Mouse (Mus musculus) layer of hippocampus, adult 9-11 months (tissue): ENCODE measurements around the gene Slc22a17.
A peak's percentile ranks its signal among the peaks of the same experiment; 100 is the strongest.

Source experiments
- DNase-seq: peaks from one replicate; pipeline ENCODE4 v3.0.0; 2022

Gene Slc22a17

GRCm38 (mm10) chr14:54894296-54895151 lies 18.4 kb downstream of the Slc22a17 start:
- no peak for DNase-seq

- peak; percentile 100 for DNase-seq
These were observed 19.2 kb downstream of the Slc22a17 start for GRCm38 (mm10) chr14:54893651-54894181.

GRCm38 (mm10) chr14:54892200-54892599 lies 20.7 kb downstream of the Slc22a17 start, which contains the start of gene Pabpn1:
Pabpn1 (plus strand) TSS chr14:54892500.
- no peak for DNase-seq

DNA sequence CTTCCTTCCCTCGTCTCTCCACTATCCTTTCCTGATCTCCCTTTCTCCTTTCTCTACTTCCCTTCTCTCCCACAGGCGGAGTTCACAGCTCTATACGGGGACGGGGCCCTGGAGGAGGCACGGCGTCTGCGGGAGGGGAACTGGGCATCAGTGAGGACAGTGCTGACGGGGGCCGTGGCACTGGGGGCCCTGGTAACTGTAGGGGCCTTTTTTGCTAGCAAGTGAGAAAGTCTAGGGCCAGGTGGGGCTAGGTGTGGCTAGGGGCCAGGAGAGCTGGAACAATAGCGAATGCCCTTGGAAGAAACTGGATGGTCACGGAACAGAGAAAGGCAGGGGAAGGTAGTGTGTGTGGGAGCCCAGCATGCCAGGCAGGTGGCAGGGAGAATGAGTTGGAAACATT lies 27.6 kb downstream of the Slc22a17 start:
- no peak for DNase-seq

DNA sequence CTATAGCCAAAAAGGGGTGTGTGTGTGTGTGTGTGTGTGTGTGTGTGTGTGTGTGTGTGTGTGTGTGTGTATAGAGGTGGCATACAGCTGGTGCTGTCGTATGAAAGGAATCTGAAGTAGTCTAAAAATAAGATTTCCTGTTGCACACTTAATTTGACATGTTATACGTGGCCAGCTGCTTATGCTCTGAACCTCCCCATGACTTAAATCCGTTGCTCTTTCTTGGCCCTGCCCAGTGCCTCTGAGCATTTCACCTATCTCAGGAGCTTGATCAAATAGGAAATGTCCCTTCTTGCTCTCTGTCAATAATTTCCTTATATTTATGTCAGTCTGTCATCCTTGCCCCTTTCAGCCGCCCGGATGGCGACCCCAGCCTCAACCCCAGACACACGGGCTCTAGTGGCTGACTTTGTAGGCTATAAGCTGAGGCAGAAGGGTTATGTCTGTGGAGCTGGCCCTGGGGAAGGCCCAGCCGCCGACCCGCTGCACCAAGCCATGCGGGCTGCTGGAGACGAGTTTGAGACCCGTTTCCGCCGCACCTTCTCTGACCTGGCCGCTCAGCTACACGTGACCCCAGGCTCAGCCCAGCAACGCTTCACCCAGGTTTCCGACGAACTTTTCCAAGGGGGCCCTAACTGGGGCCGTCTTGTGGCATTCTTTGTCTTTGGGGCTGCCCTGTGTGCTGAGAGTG lies 28.8 kb downstream of the Slc22a17 start:
- DNase-seq, result no peak

- peak; percentile 84 for DNase-seq
These were observed 29.5 kb downstream of the Slc22a17 start, which contains the start of the genes Bcl2l2 and Gm20521 for GRCm38 (mm10) chr14:54883154-54884021. Bcl2l2 (plus strand) TSS chr14:54883377. Gm20521 (plus strand) TSS chr14:54883441.

GRCm38 (mm10) chr14:54877048-54877715 lies 35.8 kb downstream of the Slc22a17 start, which contains the start of gene Ppp1r3e:
Ppp1r3e (minus strand) TSS chr14:54877550.
- DNase-seq, result peak; percentile 59

DNA sequence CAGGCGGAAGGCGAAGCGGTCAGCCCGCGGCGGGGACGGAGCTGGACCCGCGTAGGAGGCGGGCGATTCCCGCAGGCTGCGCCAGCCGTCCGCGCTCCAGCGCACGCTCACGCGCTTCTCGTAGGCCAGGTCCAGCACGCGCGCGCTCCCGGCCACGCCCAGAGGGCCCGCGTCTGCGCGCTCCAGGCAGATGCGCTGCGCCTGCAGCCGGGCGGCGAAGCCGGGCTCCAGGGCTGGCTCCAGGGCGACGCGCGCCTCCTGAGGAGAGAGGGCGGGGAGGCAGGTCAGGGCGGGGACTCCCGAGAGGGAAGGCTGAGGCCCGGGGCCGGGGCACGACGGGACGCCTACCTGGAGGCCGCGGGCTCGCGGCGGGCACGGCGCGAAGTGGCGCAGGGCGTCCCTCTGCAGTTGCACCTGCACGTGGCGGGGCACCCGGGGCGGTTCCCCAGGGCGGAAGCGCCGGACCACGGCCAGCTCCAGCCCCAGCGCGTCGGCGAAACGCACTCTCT lies 36.3 kb downstream of the Slc22a17 start:
- DNase-seq, result peak; percentile 92

GRCm38 (mm10) chr14:54875844-54876538 lies 36.9 kb downstream of the Slc22a17 start:
- DNase-seq, result peak; percentile 67

- no peak for DNase-seq
These were observed 38.8 kb downstream of the Slc22a17 start for GRCm38 (mm10) chr14:54874165-54874564.

DNA sequence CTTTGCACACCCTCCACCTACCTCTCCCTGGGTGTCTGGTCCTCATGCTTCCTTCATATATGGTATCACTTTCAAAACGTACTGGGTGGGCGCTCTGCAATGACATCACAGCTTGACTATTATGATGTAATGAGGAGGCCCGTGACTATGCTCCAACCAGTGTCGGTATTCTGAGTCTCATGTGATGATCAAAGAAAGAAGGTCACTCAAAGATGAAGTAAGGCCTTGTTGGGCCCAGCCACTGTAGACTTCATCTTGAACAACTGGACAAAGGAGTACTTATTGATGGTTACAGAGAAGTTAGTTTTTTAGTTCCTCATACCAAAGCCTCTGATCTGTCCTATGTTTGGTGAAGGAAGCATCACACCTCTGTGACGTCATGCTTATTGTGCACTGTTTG lies 42.1 kb downstream of the Slc22a17 start, which contains the start of gene Homez:
Gene Homez (minus strand): TSS at position 101 of the 400 bp plus-strand sequence.
- no peak for DNase-seq

DNA sequence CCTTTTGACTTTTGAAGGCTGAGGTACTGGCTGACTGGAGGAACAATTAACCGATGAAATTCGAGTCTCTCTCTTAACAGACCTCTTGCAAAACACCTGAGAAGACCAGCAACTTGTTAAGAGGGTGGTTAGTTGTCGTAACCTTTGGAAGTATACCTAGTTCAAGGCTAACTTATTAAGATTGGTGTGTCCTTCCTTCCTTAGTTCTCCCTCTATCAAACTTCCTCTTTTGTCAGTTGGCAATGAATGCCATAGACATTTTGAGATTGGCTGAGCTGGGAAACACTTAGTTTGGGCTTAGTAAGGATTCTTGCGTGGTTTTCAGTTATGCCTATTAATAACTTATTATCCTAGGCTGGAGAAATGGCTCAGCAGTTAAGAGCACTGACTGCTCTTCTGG lies 44.9 kb downstream of the Slc22a17 start:
- DNase-seq, result no peak

DNA sequence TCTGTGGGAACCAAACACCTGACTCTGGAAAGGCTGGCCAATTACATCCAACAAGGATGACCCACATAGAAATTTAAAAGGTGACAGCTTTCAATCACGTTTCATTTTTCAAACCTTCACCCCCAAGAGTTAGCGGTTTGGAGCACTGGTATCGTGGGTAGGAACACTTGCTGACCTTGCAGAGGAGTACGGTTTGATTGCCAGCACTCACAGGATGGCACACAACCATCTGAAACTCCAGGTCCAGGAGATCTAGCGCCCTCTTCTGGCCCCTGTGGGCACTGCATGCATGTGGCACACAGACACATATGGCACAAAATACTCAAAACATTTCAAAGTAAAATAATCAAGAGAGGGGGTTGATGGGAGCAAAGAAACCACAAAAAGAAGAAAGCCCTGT lies 46.0 kb downstream of the Slc22a17 start:
- no peak for DNase-seq

GRCm38 (mm10) chr14:54866268-54866667 lies 46.7 kb downstream of the Slc22a17 start:
- no peak for DNase-seq

DNA sequence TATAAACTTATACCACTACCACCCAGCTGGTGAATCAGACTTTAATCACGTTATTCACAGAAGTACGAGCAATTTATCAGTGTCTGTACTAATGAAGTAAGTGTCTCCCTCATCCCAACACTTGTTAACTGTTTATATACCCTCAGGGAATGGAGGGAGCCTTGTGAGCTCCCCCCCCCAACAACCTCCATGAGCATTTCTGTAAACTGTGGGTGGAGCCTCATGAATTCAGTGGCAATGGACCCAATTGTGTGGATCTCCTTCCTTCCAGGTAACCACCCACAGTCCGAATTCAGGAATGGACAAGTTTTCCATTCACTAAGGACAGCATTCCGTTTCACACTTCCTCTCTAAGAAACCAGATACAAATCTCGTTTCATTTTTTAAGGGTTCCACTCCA lies 47.3 kb downstream of the Slc22a17 start:
- DNase-seq, result no peak

DNA sequence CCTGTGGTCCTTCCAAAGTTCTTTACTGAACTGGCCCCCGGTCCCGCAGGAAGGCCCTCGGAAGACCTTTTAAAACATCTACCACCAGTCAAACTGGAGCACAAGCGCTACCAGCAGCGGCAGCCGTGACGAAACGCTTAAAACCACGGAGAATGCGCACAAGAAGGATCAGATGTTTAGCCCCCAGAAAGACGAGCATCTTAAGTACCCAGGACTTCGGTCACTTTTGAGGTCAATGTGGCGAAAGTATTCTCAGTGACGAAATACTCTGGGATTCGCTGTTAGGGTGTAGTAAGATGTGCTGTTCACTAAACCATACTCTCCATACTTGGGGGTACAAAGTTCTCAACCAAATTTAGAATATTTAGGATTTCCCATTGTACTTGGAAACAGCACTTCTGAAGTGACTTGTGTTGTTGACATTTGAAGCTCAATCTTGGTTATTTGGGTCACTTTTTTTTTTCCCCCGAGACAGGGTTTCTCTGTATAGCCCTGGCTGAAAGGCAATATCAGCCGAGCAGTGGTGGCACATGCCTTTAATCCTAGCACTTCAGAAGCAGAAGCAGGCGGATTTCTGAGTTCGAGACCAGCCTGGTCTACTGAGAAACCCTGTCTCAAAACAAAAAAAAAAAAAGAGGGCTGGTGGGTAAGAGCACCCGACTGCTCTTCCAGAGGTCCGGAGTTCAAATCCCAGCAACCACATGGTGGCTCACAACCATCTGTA lies 48.5 kb downstream of the Slc22a17 start:
- DNase-seq, result no peak

- DNase-seq, result peak; percentile 93
These were observed 49.2 kb downstream of the Slc22a17 start for GRCm38 (mm10) chr14:54863501-54864312.

DNA sequence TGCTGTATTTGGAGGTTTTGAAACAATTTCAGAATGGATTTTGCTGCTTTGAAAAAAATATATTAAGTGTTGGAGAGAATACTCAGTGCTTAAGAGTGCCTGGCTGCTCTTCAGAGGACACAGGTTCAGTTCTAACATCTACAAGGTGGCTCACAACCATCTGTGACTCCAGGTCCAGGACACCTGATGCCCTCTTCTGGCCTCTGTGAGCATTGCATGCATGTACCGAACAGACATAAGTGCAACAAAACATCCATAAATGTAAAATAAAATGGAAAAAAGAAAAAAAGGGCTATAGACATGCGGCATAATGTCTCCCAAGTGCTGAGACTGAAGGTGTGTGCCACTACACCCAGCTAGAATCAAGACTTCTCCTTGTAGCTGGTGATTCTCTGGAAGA lies 52.4 kb downstream of the Slc22a17 start:
- no peak for DNase-seq

GRCm38 (mm10) chr14:54857891-54858290 lies 55.0 kb downstream of the Slc22a17 start:
- no peak for DNase-seq
